ENCODE assay signal across 13 mouse cellular contexts in the genomic region with DNA sequence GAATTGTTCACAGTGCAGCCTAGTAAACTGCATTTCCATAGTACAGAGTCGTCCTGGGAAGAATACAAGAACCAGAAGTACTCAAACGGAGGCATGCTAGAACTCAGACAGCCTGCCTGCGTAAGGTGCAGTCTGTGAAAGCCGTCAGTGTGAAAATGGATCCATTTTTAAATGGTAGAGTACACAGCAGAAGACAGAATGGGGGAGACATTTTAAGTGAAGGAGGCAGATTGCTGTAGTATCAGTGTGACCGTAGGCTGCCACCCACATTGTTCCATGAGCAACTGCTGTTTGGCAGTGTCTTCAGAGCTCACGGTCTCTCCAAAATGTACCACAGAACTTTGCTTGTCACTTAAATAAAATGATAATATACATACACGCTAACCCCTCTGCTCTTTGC. TPM values are rescaled to one million over a fixed set of nuclear protein-coding genes. Genes with fewer than 3 reads are reported as not detected.
DNase-seq lines count a peak whose midpoint lies in the region; ATAC-seq and TF ChIP-seq lines count a peak whose summit lies in the region.
"Had no signal": no experiment of that assay in that cellular context is flagged by ENCODE, and none has a peak within 500 bp of the region (broad histone marks: within the 10 kb centered on the region; RNA-seq: fewer than 3 reads in every experiment).

No protein-coding gene starts in this region.

- intact Hi-C loops in left cerebral cortex, postnatal 10 days (cut with DNase I) = no loop called here
- intact Hi-C loops in left cerebral cortex, postnatal 14 days (cut with DNase I) = loop anchor here (5.0 kb wide), 1 partner anchor 37 kb away; no protein-coding TSS in a partner anchor

- no peak for ATAC-seq in forebrain, postnatal 0 days
- no peak for ATAC-seq in megakaryocyte, adult 5-6 weeks (ENCODE audit: poor library complexity, severe bottlenecking)

- H3K4me1 ChIP-seq in forebrain, postnatal 0 days (ENCODE audit: insufficient read depth) = peaks cover 30% of the 10 kb centered on the region

- no peaks in the 10 kb centered on the region for H3K9me3 ChIP-seq in forebrain, postnatal 0 days (ENCODE audit: low read length)

- H3K4me3 ChIP-seq in forebrain, postnatal 0 days (ENCODE audit: low read depth, low read length) = peak overlapping the region; percentile 90

- peak overlapping the region; percentile 83 for H3K4me2 ChIP-seq in forebrain, postnatal 0 days (ENCODE audit: low read depth)

- DNase-seq in left cerebral cortex, adult 18-20 months (ENCODE audit: low spot score in 2 of 2) = peak; percentile 56 to 72
- no peak for DNase-seq in left cerebral cortex, postnatal 10 days (ENCODE audit: extremely low spot score in 1 of 2, low spot score in 2 of 2)
- DNase-seq in forebrain, postnatal 0 days = peak; percentile 73
- peak; percentile 66 to 84 for DNase-seq in left cerebral cortex, postnatal 14 days (ENCODE audit: low spot score in 2 of 2)
- peak; percentile 48 to 74 for DNase-seq in right cerebral cortex, postnatal 10 days (ENCODE audit: low spot score in 2 of 2)
- DNase-seq in adipocyte (ENCODE audit: low spot score) = no peak
- no peak for DNase-seq in testis, postnatal 10 days (ENCODE audit: low spot score)
- DNase-seq: cerebellum, adult 9-10 months; spleen, adult 18-20 months; thymus, postnatal 14 days had no signal

- H3K27me3 ChIP-seq in forebrain, postnatal 0 days (ENCODE audit: insufficient read depth, low read length) = no peaks in the 10 kb centered on the region

- no peak; the same call in 1 of the 2 replicates for TF ChIP-seq CTCF in forebrain, postnatal 0 days (IDR thresholded peaks at IDR 0.05; ENCODE audit: low read depth)

- H3K36me3 ChIP-seq in forebrain, postnatal 0 days (ENCODE audit: insufficient read depth) = no peaks in the 10 kb centered on the region

- H3K9ac ChIP-seq in forebrain, postnatal 0 days = peak overlapping the region; percentile 100
- H3K9ac ChIP-seq: liver, embryonic 14.5 days had no signal

- 12% methylated on average over 7 of the region's 7 CpGs for WGBS in forebrain, postnatal 0 days

- H3K27ac ChIP-seq in forebrain, postnatal 0 days (ENCODE audit: low read depth, low read length) = peak overlapping the region; percentile 100
- H3K27ac ChIP-seq: kidney, postnatal 0 days; liver, embryonic 14.5 days had no signal

RNA-seq across cellular contexts. Expression of a gene that starts 4.0 kb away (rescaled TPM):
- 100 to 1,000 TPM; 169 to 171 TPM for total RNA-seq in left cerebral cortex, adult 18-20 months (2021)
- 1,000 to 10,000 TPM; 1,287 to 1,419 TPM for total RNA-seq in left cerebral cortex, postnatal 10 days (2021)
- 5,538 and 5,638 TPM in 2 replicates for total RNA-seq in forebrain, postnatal 0 days (2014; rRNA removed)
- 1,072 and 1,153 TPM in 2 replicates for polyA plus RNA-seq in forebrain, postnatal 0 days (2015; fragmentation: Nextera tagmentation; extraction: Ambion mirVana)
- total RNA-seq in left cerebral cortex, postnatal 14 days (2021) = 100 to 1,000 TPM; 348 to 398 TPM
- not detected in 2 replicates for total RNA-seq in megakaryocyte, adult 5-6 weeks (2015)
- 0.15 and 0.53 TPM in 2 replicates for total RNA-seq in megakaryocyte, adult 5-6 weeks (2017)

RNA-seq across cellular contexts. Expression of a gene that starts 28.5 kb away (rescaled TPM):
- total RNA-seq in left cerebral cortex, adult 18-20 months (2021) = 10 to 100 TPM; 17.0 to 20.6 TPM
- 10 to 100 TPM; 29.5 to 30.0 TPM for total RNA-seq in left cerebral cortex, postnatal 10 days (2021)
- total RNA-seq in forebrain, postnatal 0 days (2014; rRNA removed) = 56.6 and 108 TPM in 2 replicates
- polyA plus RNA-seq in forebrain, postnatal 0 days (2015; fragmentation: Nextera tagmentation; extraction: Ambion mirVana) = 99.0 and 150 TPM in 2 replicates
- total RNA-seq in left cerebral cortex, postnatal 14 days (2021) = 10 to 100 TPM; 23.6 to 29.0 TPM
- 54.0 and 59.5 TPM in 2 replicates for total RNA-seq in megakaryocyte, adult 5-6 weeks (2015)
- total RNA-seq in megakaryocyte, adult 5-6 weeks (2017) = 182 TPM in 2 replicates

RNA-seq across cellular contexts. Expression of a gene that starts 56.5 kb away (rescaled TPM):
- 100 to 1,000 TPM; 781 to 791 TPM for total RNA-seq in left cerebral cortex, adult 18-20 months (2021)
- total RNA-seq in left cerebral cortex, postnatal 10 days (2021) = 1,000 to 10,000 TPM; 2,795 to 2,863 TPM
- total RNA-seq in forebrain, postnatal 0 days (2014; rRNA removed) = 4,454 and 4,559 TPM in 2 replicates
- polyA plus RNA-seq in forebrain, postnatal 0 days (2015; fragmentation: Nextera tagmentation; extraction: Ambion mirVana) = 3,524 and 3,579 TPM in 2 replicates
- total RNA-seq in left cerebral cortex, postnatal 14 days (2021) = 1,000 to 10,000 TPM; 1,973 to 2,002 TPM
- total RNA-seq in megakaryocyte, adult 5-6 weeks (2015) = 11.6 and 12.8 TPM in 2 replicates
- 21.4 and 34.0 TPM in 2 replicates for total RNA-seq in megakaryocyte, adult 5-6 weeks (2017)

Comparison
In these comparisons a context has a peak if more than half of its experiments do, and no peak if none do; other contexts are left out.
1. DNase-seq: peak in left cerebral cortex, adult 18-20 months (2 of 2), forebrain, postnatal 0 days (single experiment), left cerebral cortex, postnatal 14 days (2 of 2) and right cerebral cortex, postnatal 10 days (2 of 2); none in left cerebral cortex, postnatal 10 days (0 of 2), adipocyte (single experiment) and testis, postnatal 10 days (single experiment).
2. RNA of a gene that starts 4.0 kb away (total RNA-seq): 5,538 to 5,638 TPM in forebrain, postnatal 0 days, 1,287 to 1,419 TPM in left cerebral cortex, postnatal 10 days, 348 to 398 TPM in left cerebral cortex, postnatal 14 days and 169 to 171 TPM in left cerebral cortex, adult 18-20 months; 0.15 to 0.53 TPM in megakaryocyte, adult 5-6 weeks; every median in the first group is over 100 times any median in the second.
3. RNA of a gene that starts 56.5 kb away (total RNA-seq): 4,454 to 4,559 TPM in forebrain, postnatal 0 days, 2,795 to 2,863 TPM in left cerebral cortex, postnatal 10 days, 1,973 to 2,002 TPM in left cerebral cortex, postnatal 14 days and 781 to 791 TPM in left cerebral cortex, adult 18-20 months; 11.6 to 34.0 TPM in megakaryocyte, adult 5-6 weeks; every median in the first group is over 10 times any median in the second.